Mouse (Mus musculus): ENCODE results near the gene 4930522L14Rik. TPM values are rescaled to one million over a fixed set of nuclear protein-coding genes. Genes with fewer than 3 reads are reported as not detected.

Gene 4930522L14Rik
- polyA plus RNA-seq (2015; fragmentation: Nextera tagmentation; extraction: Ambion mirVana), result 51.9 and 96.7 TPM in 2 replicates

GRCm38 (mm10) chr5:109751391-109752071 lies at the start of gene 4930522L14Rik:
Gene 4930522L14Rik, minus strand, starts transcription at chr5:109751886.

GRCm38 (mm10) chr5:109690537-109691201 lies 61.0 kb downstream of the 4930522L14Rik start, which contains the start of gene 5430403G16Rik:
Gene 5430403G16Rik, minus strand, starts transcription at chr5:109691041.

Other genes starting within 250 kb of the 4930522L14Rik start
- 17.8 and 33.4 TPM in 2 replicates for gene Crlf2, start 192.9 kb downstream of the 4930522L14Rik start, polyA plus RNA-seq (2015; fragmentation: Nextera tagmentation; extraction: Ambion mirVana)
- 6.5 and 6.9 TPM in 2 replicates for gene 5430403G16Rik, start 60.8 kb downstream of the 4930522L14Rik start, polyA plus RNA-seq (2015; fragmentation: Nextera tagmentation; extraction: Ambion mirVana)
- gene Gm15446, start 171.5 kb upstream of the 4930522L14Rik start, polyA plus RNA-seq (2015; fragmentation: Nextera tagmentation; extraction: Ambion mirVana), result 0.80 and 1.4 TPM in 2 replicates
- 21.8 and 36.8 TPM in 2 replicates for gene Zfp932, start 244.6 kb upstream of the 4930522L14Rik start, polyA plus RNA-seq (2015; fragmentation: Nextera tagmentation; extraction: Ambion mirVana)